Mouse (Mus musculus) limb, embryonic 11.5 days (tissue): ENCODE data around the gene Slc16a8. TPM values are rescaled to one million over a fixed set of nuclear protein-coding genes. Genes with fewer than 3 reads are reported as not detected.

Experiments used
- ATAC-seq: fragments of 200-750 bp; cut with Nextera tagmentation; 2 replicates; pipeline ENCODE4 v1.8.0; 2017; ENCODE audit warnings: low read depth; ENCODE audit not compliant: insufficient number of reproducible peaks, low FRiP score, low TSS enrichment
- DNase-seq: peaks from one replicate; pipeline ENCODE4 v3.0.0-alpha.2; 2015; ENCODE audit warnings: low spot score
- H3K27ac ChIP-seq: fragments of 300-500 bp; sonication (generic); replicated peaks from 2 replicates; pipeline ENCODE4 v1.5.1; 2014; ENCODE audit warnings: low read depth, mild to moderate bottlenecking, low read length
- H3K27me3 ChIP-seq: fragments of 300-500 bp; sonication (generic); 2 replicates; pipeline ENCODE4 v1.6.1; 2014; ENCODE audit warnings: mild to moderate bottlenecking, low read length, mixed read lengths; ENCODE audit not compliant: control insufficient read depth, insufficient read depth
- H3K36me3 ChIP-seq: fragments of 300-500 bp; sonication (generic); 2 replicates; pipeline ENCODE4 v1.6.1; 2014; ENCODE audit warnings: mild to moderate bottlenecking, low read length, moderate library complexity, mixed read lengths; ENCODE audit not compliant: control insufficient read depth, insufficient read depth
- H3K4me1 ChIP-seq: fragments of 300-500 bp; sonication (generic); 2 replicates; pipeline ENCODE4 v1.6.1; 2014; ENCODE audit warnings: low read length, mixed read lengths; ENCODE audit not compliant: control insufficient read depth, insufficient read depth
- H3K4me2 ChIP-seq: fragments of 300-500 bp; sonication (generic); 2 replicates; pipeline ENCODE4 v1.6.1; 2014; ENCODE audit warnings: low read depth, mild to moderate bottlenecking, moderate library complexity; ENCODE audit not compliant: severe bottlenecking
- H3K4me3 ChIP-seq: fragments of 300-500 bp; sonication (generic); 2 replicates; pipeline ENCODE4 v1.5.1; 2014; ENCODE audit warnings: low read depth, low read length
- H3K9ac ChIP-seq: fragments of 300-500 bp; sonication (generic); 2 replicates; pipeline ENCODE4 v1.6.1; 2014; ENCODE audit warnings: mild to moderate bottlenecking, low read length
- H3K9me3 ChIP-seq: fragments of 300-500 bp; sonication (generic); 2 replicates; pipeline ENCODE4 v1.6.1; 2016; ENCODE audit warnings: low read length; ENCODE audit not compliant: control insufficient read depth
- WGBS: fragments of 180-500 bp; shearing (Covaris S2); extraction: QIAGEN DNeasy Blood & Tissue Kit; methylation state at CpG from one replicate; pipeline ENCODE4 v1.1.7; 2014; 5-methylcytosine and 5-hydroxymethylcytosine counted together
- polyA plus RNA-seq: library from polyadenylated mRNA; unstranded; fragments of >200 nt; fragmentation: Nextera tagmentation; extraction: Ambion mirVana; gene quantifications from 2 replicates; pipeline ENCODE4 v1.2.1, GENCODE M21; 2014

The Slc16a8 gene
- polyA plus RNA-seq, 1 experiment from 2014 or later: not detected

- H3K4me3 ChIP-seq: no peak overlapping the region
- H3K4me1 ChIP-seq: 0 out of 2 replicates have a peak, but pooled peaks cover 2% of the 10 kb centered on the region
- H3K27me3 ChIP-seq: no peaks in the 10 kb centered on the region
- H3K9me3 ChIP-seq: no peaks in the 10 kb centered on the region
- 93% methylated on average over 7 of the region's 7 CpGs for WGBS
- H3K9ac ChIP-seq: no peak overlapping the region
- ATAC-seq (no peak), DNase-seq (no peak)
- H3K27ac ChIP-seq: no peak overlapping the region
- peaks cover 3% of the 10 kb centered on the region; the same call in 1 of the 2 replicates for H3K36me3 ChIP-seq
- H3K4me2 ChIP-seq: no peak overlapping the region
These were observed 32.5 kb upstream of the Slc16a8 start for GRCm38 (mm10) chr15:79287091-79287490.

GRCm38 (mm10) chr15:79286141-79286540, 31.6 kb upstream of the Slc16a8 start:
- 94% methylated on average over 7 of the region's 7 CpGs for WGBS
- H3K9me3 ChIP-seq: no peaks in the 10 kb centered on the region
- no peak overlapping the region for H3K4me2 ChIP-seq
- no peak overlapping the region for H3K4me3 ChIP-seq
- peaks cover 3% of the 10 kb centered on the region; the same call in 1 of the 2 replicates for H3K36me3 ChIP-seq
- ATAC-seq (no peak), DNase-seq (no peak)
- no peak overlapping the region for H3K27ac ChIP-seq
- H3K27me3 ChIP-seq: no peaks in the 10 kb centered on the region
- no peak overlapping the region for H3K9ac ChIP-seq
- 0 out of 2 replicates have a peak, but pooled peaks cover 2% of the 10 kb centered on the region for H3K4me1 ChIP-seq

- Histone ChIP-seq H3K9me3 (no peaks in the 10 kb centered on the region), H3K36me3 (peaks cover 3% of the 10 kb centered on the region; the same call in 1 of the 2 replicates), H3K4me3 (no peak within 1 kb of the TSS), H3K9ac (no peak within 1 kb of the TSS), H3K27me3 (no peaks in the 10 kb centered on the region), H3K4me1 (0 out of 2 replicates have a peak, but pooled peaks cover 2% of the 10 kb centered on the region), H3K27ac (no peak within 1 kb of the TSS), H3K4me2 (no peak within 1 kb of the TSS)
- no peak for DNase-seq
- no peak for ATAC-seq
- WGBS: 67% methylated on average over 10 of the region's 10 CpGs
These were observed 30.8 kb upstream of the Slc16a8 start, which contains the start of gene Baiap2l2 for GRCm38 (mm10) chr15:79285399-79285798. TSS of gene Baiap2l2 (minus strand) at chr15:79285537.

GRCm38 (mm10) chr15:79283371-79283770, 28.8 kb upstream of the Slc16a8 start:
- Histone ChIP-seq H3K9me3 (no peaks in the 10 kb centered on the region), H3K4me3 (no peak overlapping the region), H3K4me1 (no peaks in the 10 kb centered on the region), H3K27me3 (no peaks in the 10 kb centered on the region), H3K9ac (no peak overlapping the region), H3K36me3 (no peaks in the 10 kb centered on the region), H3K4me2 (no peak overlapping the region), H3K27ac (no peak overlapping the region)
- DNase-seq: no peak
- ATAC-seq: no peak
- 85% methylated on average over 4 of the region's 4 CpGs for WGBS

GRCm38 (mm10) chr15:79282434-79282833, 27.9 kb upstream of the Slc16a8 start:
- Histone ChIP-seq H3K36me3 (no peaks in the 10 kb centered on the region), H3K9me3 (no peaks in the 10 kb centered on the region), H3K9ac (no peak overlapping the region), H3K27me3 (no peaks in the 10 kb centered on the region), H3K4me1 (no peaks in the 10 kb centered on the region), H3K4me2 (no peak overlapping the region), H3K27ac (no peak overlapping the region), H3K4me3 (no peak overlapping the region)
- no peak for DNase-seq
- ATAC-seq: no peak
- WGBS: 77% methylated on average over 5 of the region's 5 CpGs

- DNase-seq: no peak
These were observed 26.8 kb upstream of the Slc16a8 start for GRCm38 (mm10) chr15:79281389-79281788.

GRCm38 (mm10) chr15:79280850-79281249, 26.3 kb upstream of the Slc16a8 start:
- H3K4me3 ChIP-seq: no peak overlapping the region
- no peak overlapping the region for H3K27ac ChIP-seq
- no peaks in the 10 kb centered on the region for H3K9me3 ChIP-seq
- H3K4me1 ChIP-seq: no peaks in the 10 kb centered on the region
- no peak overlapping the region for H3K4me2 ChIP-seq
- no peaks in the 10 kb centered on the region for H3K36me3 ChIP-seq
- no peak for DNase-seq
- 68% methylated on average over 5 of the region's 5 CpGs for WGBS
- H3K27me3 ChIP-seq: no peaks in the 10 kb centered on the region
- no peak for ATAC-seq
- no peak overlapping the region for H3K9ac ChIP-seq

More at GRCm38 (mm10) chr15:79281389-79281788, 26.8 kb upstream of the Slc16a8 start:
- Histone ChIP-seq H3K9ac (no peak overlapping the region), H3K36me3 (no peaks in the 10 kb centered on the region), H3K9me3 (no peaks in the 10 kb centered on the region), H3K27me3 (no peaks in the 10 kb centered on the region), H3K4me1 (no peaks in the 10 kb centered on the region), H3K27ac (no peak overlapping the region), H3K4me2 (no peak overlapping the region), H3K4me3 (no peak overlapping the region)
- WGBS: 60% methylated on average over 1 of the region's 1 CpGs
- ATAC-seq: no peak

GRCm38 (mm10) chr15:79280209-79280608, 25.6 kb upstream of the Slc16a8 start:
- Histone ChIP-seq H3K9me3 (no peaks in the 10 kb centered on the region), H3K4me3 (no peak overlapping the region), H3K4me2 (no peak overlapping the region), H3K9ac (no peak overlapping the region), H3K27me3 (no peaks in the 10 kb centered on the region), H3K36me3 (no peaks in the 10 kb centered on the region), H3K4me1 (no peaks in the 10 kb centered on the region), H3K27ac (no peak overlapping the region)
- ATAC-seq (no peak), DNase-seq (peak; percentile 44)
- WGBS: 29% methylated on average over 6 of the region's 6 CpGs

- no peak for DNase-seq
- ATAC-seq: no peak
- Histone ChIP-seq H3K27ac (no peak overlapping the region), H3K9ac (no peak overlapping the region), H3K36me3 (no peaks in the 10 kb centered on the region), H3K4me2 (no peak overlapping the region), H3K9me3 (no peaks in the 10 kb centered on the region), H3K4me3 (no peak overlapping the region), H3K4me1 (no peaks in the 10 kb centered on the region), H3K27me3 (no peaks in the 10 kb centered on the region)
- 73% methylated on average over 10 of the region's 10 CpGs for WGBS
These were observed 23.2 kb upstream of the Slc16a8 start for GRCm38 (mm10) chr15:79277728-79278127.
